ENCODE assay signal across 14 mouse cellular contexts in genomic region chr2:174050339-174050685, GRCm38 (mm10). TPM values are rescaled to one million over a fixed set of nuclear protein-coding genes. Genes with fewer than 3 reads are reported as not detected.
DNase-seq lines count a peak whose midpoint lies in the region; ATAC-seq lines count a peak whose summit lies in the region.
"Had no signal": no experiment of that assay in that cellular context is flagged by ENCODE, and none has a peak within 500 bp of the region (broad histone marks: within the 10 kb centered on the region; RNA-seq: fewer than 3 reads in every experiment).

No protein-coding gene starts in this region.

- ATAC-seq in forebrain, embryonic 12.5 days (ENCODE audit: low FRiP score) = no peak
- no peak for ATAC-seq in forebrain, embryonic 15.5 days (replicated peaks)
- ATAC-seq in midbrain, embryonic 11.5 days (ENCODE audit: low FRiP score) = no peak
- no peak; the same call in 1 of the 2 replicates for ATAC-seq in midbrain, embryonic 15.5 days (replicated peaks)
- no peak for ATAC-seq in hindbrain, embryonic 14.5 days (ENCODE audit: low FRiP score)
- ATAC-seq in neural tube, embryonic 13.5 days (ENCODE audit: low read depth) = no peak
- no peak for ATAC-seq in erythroid progenitor cell, adult 5-6 weeks (replicated peaks; ENCODE audit: low FRiP score, poor library complexity, severe bottlenecking)

- WGBS in forebrain, embryonic 12.5 days = 46% methylated on average over 3 of the region's 3 CpGs
- 46% methylated on average over 3 of the region's 3 CpGs for WGBS in forebrain, embryonic 15.5 days
- WGBS in midbrain, embryonic 11.5 days = 32% methylated on average over 3 of the region's 3 CpGs
- WGBS in midbrain, embryonic 15.5 days = 30% methylated on average over 3 of the region's 3 CpGs
- WGBS in hindbrain, embryonic 14.5 days = 7% methylated on average over 3 of the region's 3 CpGs
- 3% methylated on average over 3 of the region's 3 CpGs for WGBS in neural tube, embryonic 13.5 days

- no peak overlapping the region for H3K4me2 ChIP-seq in forebrain, embryonic 12.5 days
- no peak overlapping the region for H3K4me2 ChIP-seq in forebrain, embryonic 15.5 days (replicated peaks)
- H3K4me2 ChIP-seq in midbrain, embryonic 11.5 days = no peak overlapping the region
- no peak overlapping the region for H3K4me2 ChIP-seq in midbrain, embryonic 15.5 days
- no peak overlapping the region for H3K4me2 ChIP-seq in hindbrain, embryonic 14.5 days (replicated peaks)
- H3K4me2 ChIP-seq in neural tube, embryonic 13.5 days = no peak overlapping the region

- peak overlapping the region; percentile 59; the same call in 1 of the 2 replicates for H3K27ac ChIP-seq in forebrain, embryonic 12.5 days
- no peak overlapping the region for H3K27ac ChIP-seq in forebrain, embryonic 15.5 days (replicated peaks)
- peak overlapping the region; percentile 52 for H3K27ac ChIP-seq in midbrain, embryonic 11.5 days (ENCODE audit: low read depth, low read length)
- no peak overlapping the region for H3K27ac ChIP-seq in midbrain, embryonic 15.5 days
- peak overlapping the region; percentile 51; the same call in 1 of the 2 replicates for H3K27ac ChIP-seq in hindbrain, embryonic 14.5 days
- H3K27ac ChIP-seq in neural tube, embryonic 13.5 days (replicated peaks) = peak overlapping the region; percentile 79

- no peak overlapping the region for H3K9ac ChIP-seq in forebrain, embryonic 12.5 days
- no peak overlapping the region for H3K9ac ChIP-seq in forebrain, embryonic 15.5 days (replicated peaks)
- no peak overlapping the region for H3K9ac ChIP-seq in midbrain, embryonic 11.5 days (ENCODE audit: low read length)
- H3K9ac ChIP-seq in midbrain, embryonic 15.5 days = no peak overlapping the region
- H3K9ac ChIP-seq in hindbrain, embryonic 14.5 days = no peak overlapping the region
- 0 out of 2 replicates have a peak overlapping the region, but pooled peaks have one; percentile 12 for H3K9ac ChIP-seq in neural tube, embryonic 13.5 days

- no peaks in the 10 kb centered on the region for H3K36me3 ChIP-seq in forebrain, embryonic 12.5 days (replicated peaks)
- no peaks in the 10 kb centered on the region for H3K36me3 ChIP-seq in forebrain, embryonic 15.5 days
- H3K36me3 ChIP-seq in midbrain, embryonic 11.5 days (ENCODE audit: control insufficient read depth, insufficient read depth, low read length) = no peaks in the 10 kb centered on the region
- H3K36me3 ChIP-seq in midbrain, embryonic 15.5 days (replicated peaks) = no peaks in the 10 kb centered on the region
- H3K36me3 ChIP-seq in hindbrain, embryonic 14.5 days (replicated peaks; ENCODE audit: control insufficient read depth, insufficient read depth) = no peaks in the 10 kb centered on the region
- no peaks in the 10 kb centered on the region for H3K36me3 ChIP-seq in neural tube, embryonic 13.5 days

- DNase-seq in midbrain, embryonic 11.5 days (ENCODE audit: low spot score, missing footprints) = no peak
- DNase-seq in hindbrain, embryonic 14.5 days (ENCODE audit: low spot score) = no peak
- no peak for DNase-seq in layer of hippocampus, adult 8-10 months (ENCODE audit: low spot score in 2 of 2)
- DNase-seq: adrenal gland, adult 2 months; B cell, adult 2 months; cerebellum, adult 9-10 months; gastrocnemius, postnatal 14 days; kidney, postnatal 10 days had no signal

- no peak overlapping the region for H3K4me3 ChIP-seq in forebrain, embryonic 12.5 days (replicated peaks)
- H3K4me3 ChIP-seq in forebrain, embryonic 15.5 days = no peak overlapping the region
- H3K4me3 ChIP-seq in midbrain, embryonic 11.5 days (ENCODE audit: low read depth, low read length) = no peak overlapping the region
- H3K4me3 ChIP-seq in midbrain, embryonic 15.5 days = no peak overlapping the region
- H3K4me3 ChIP-seq in hindbrain, embryonic 14.5 days (replicated peaks; ENCODE audit: low read length) = no peak overlapping the region
- H3K4me3 ChIP-seq in neural tube, embryonic 13.5 days = no peak overlapping the region
- H3K4me3 ChIP-seq: myocyte had no signal

- no peaks in the 10 kb centered on the region for H3K27me3 ChIP-seq in forebrain, embryonic 12.5 days
- no peaks in the 10 kb centered on the region for H3K27me3 ChIP-seq in forebrain, embryonic 15.5 days
- H3K27me3 ChIP-seq in midbrain, embryonic 11.5 days (ENCODE audit: control insufficient read depth, insufficient read depth, low read length) = no peaks in the 10 kb centered on the region
- H3K27me3 ChIP-seq in midbrain, embryonic 15.5 days (replicated peaks) = no peaks in the 10 kb centered on the region
- no peaks in the 10 kb centered on the region for H3K27me3 ChIP-seq in hindbrain, embryonic 14.5 days (ENCODE audit: control insufficient read depth, insufficient read depth, low read length)
- no peaks in the 10 kb centered on the region for H3K27me3 ChIP-seq in neural tube, embryonic 13.5 days

- no peaks in the 10 kb centered on the region for H3K9me3 ChIP-seq in forebrain, embryonic 12.5 days
- no peaks in the 10 kb centered on the region for H3K9me3 ChIP-seq in forebrain, embryonic 15.5 days
- no peaks in the 10 kb centered on the region for H3K9me3 ChIP-seq in midbrain, embryonic 11.5 days (ENCODE audit: control insufficient read depth, low read length)
- no peaks in the 10 kb centered on the region for H3K9me3 ChIP-seq in midbrain, embryonic 15.5 days
- H3K9me3 ChIP-seq in hindbrain, embryonic 14.5 days (ENCODE audit: control insufficient read depth, low read length) = 0 out of 2 replicates have a peak, but pooled peaks cover 3% of the 10 kb centered on the region
- peaks cover 8% of the 10 kb centered on the region; the same call in 1 of the 2 replicates for H3K9me3 ChIP-seq in neural tube, embryonic 13.5 days

- H3K4me1 ChIP-seq in forebrain, embryonic 12.5 days = peaks cover 30% of the 10 kb centered on the region
- H3K4me1 ChIP-seq in forebrain, embryonic 15.5 days = peaks cover 8% of the 10 kb centered on the region
- peaks cover 23% of the 10 kb centered on the region for H3K4me1 ChIP-seq in midbrain, embryonic 11.5 days (ENCODE audit: control insufficient read depth, insufficient read depth, low read length)
- peaks cover 16% of the 10 kb centered on the region for H3K4me1 ChIP-seq in midbrain, embryonic 15.5 days
- peaks cover 25% of the 10 kb centered on the region for H3K4me1 ChIP-seq in hindbrain, embryonic 14.5 days (replicated peaks; ENCODE audit: control insufficient read depth, insufficient read depth, low read length)
- peaks cover 47% of the 10 kb centered on the region for H3K4me1 ChIP-seq in neural tube, embryonic 13.5 days (replicated peaks)

RNA-seq across cellular contexts. Expression of gene Stx16, which starts 25.8 kb away (rescaled TPM):
- 15.1 and 15.3 TPM in 2 replicates for polyA plus RNA-seq in forebrain, embryonic 12.5 days (2016; fragmentation: Nextera tagmentation; extraction: Ambion mirVana)
- polyA plus RNA-seq in forebrain, embryonic 15.5 days (2015; fragmentation: Nextera tagmentation; extraction: Ambion mirVana) = 17.1 and 17.4 TPM in 2 replicates
- 8.1 and 9.3 TPM in 2 replicates for polyA plus RNA-seq in midbrain, embryonic 11.5 days (2014; fragmentation: Nextera tagmentation; extraction: Ambion mirVana)
- polyA plus RNA-seq in midbrain, embryonic 15.5 days (2015; fragmentation: Nextera tagmentation; extraction: Ambion mirVana) = 15.2 and 16.7 TPM in 2 replicates
- polyA plus RNA-seq in hindbrain, embryonic 14.5 days (2014; fragmentation: Nextera tagmentation; extraction: Ambion mirVana) = 8.1 and 9.2 TPM in 2 replicates
- polyA plus RNA-seq in neural tube, embryonic 13.5 days (2015; fragmentation: Nextera tagmentation; extraction: Ambion mirVana) = 10.6 and 11.6 TPM in 2 replicates
- total RNA-seq in erythroid progenitor cell, adult 5-6 weeks (2015; ENCODE audit: low replicate concordance) = 9.4 and 26.8 TPM in 2 replicates
- total RNA-seq in erythroid progenitor cell, adult 5-6 weeks (2017; ENCODE audit: low replicate concordance) = 7.8 and 13.2 TPM in 2 replicates
- total RNA-seq in layer of hippocampus, adult 8-10 months (2022) = 10 to 100 TPM; 61.1 to 73.8 (median 70.3) TPM

RNA-seq across cellular contexts. Expression of gene Npepl1, which starts 59.8 kb away (rescaled TPM):
- polyA plus RNA-seq in forebrain, embryonic 12.5 days (2016; fragmentation: Nextera tagmentation; extraction: Ambion mirVana) = 26.4 and 26.7 TPM in 2 replicates
- polyA plus RNA-seq in forebrain, embryonic 15.5 days (2015; fragmentation: Nextera tagmentation; extraction: Ambion mirVana) = 20.9 and 21.3 TPM in 2 replicates
- 30.5 and 34.0 TPM in 2 replicates for polyA plus RNA-seq in midbrain, embryonic 11.5 days (2014; fragmentation: Nextera tagmentation; extraction: Ambion mirVana)
- polyA plus RNA-seq in midbrain, embryonic 15.5 days (2015; fragmentation: Nextera tagmentation; extraction: Ambion mirVana) = 17.4 and 19.6 TPM in 2 replicates
- 12.5 and 14.6 TPM in 2 replicates for polyA plus RNA-seq in hindbrain, embryonic 14.5 days (2014; fragmentation: Nextera tagmentation; extraction: Ambion mirVana)
- 18.0 and 18.1 TPM in 2 replicates for polyA plus RNA-seq in neural tube, embryonic 13.5 days (2015; fragmentation: Nextera tagmentation; extraction: Ambion mirVana)
- total RNA-seq in erythroid progenitor cell, adult 5-6 weeks (2015; ENCODE audit: low replicate concordance) = 5.4 and 12.2 TPM in 2 replicates
- total RNA-seq in erythroid progenitor cell, adult 5-6 weeks (2017; ENCODE audit: low replicate concordance) = 0.76 and 3.5 TPM in 2 replicates
- 10 to 100 TPM; 12.2 to 18.4 (median 15.6) TPM for total RNA-seq in layer of hippocampus, adult 8-10 months (2022)

Comparison
In these comparisons a context has a peak if more than half of its experiments do, and no peak if none do; other contexts are left out.
1. H3K27ac ChIP-seq: peak in forebrain, embryonic 12.5 days (single experiment), midbrain, embryonic 11.5 days (single experiment), hindbrain, embryonic 14.5 days (single experiment) and neural tube, embryonic 13.5 days (single experiment); none in forebrain, embryonic 15.5 days (single experiment) and midbrain, embryonic 15.5 days (single experiment).